Mouse (Mus musculus) MEL (cell line): ENCODE measurements around the gene Pou3f1.
A peak's percentile ranks its signal among the peaks of the same experiment; 100 is the strongest.

ENCODE experiments used
- CTCF ChIP-seq, 3 experiments: IDR thresholded peaks in 2 of 3; conservative IDR thresholded peaks in 1 of 3; 2 replicates each; pipeline ENCODE4 v1.5.1; 2011 to 2012; ENCODE audit warnings: low read length in 3 of 3, low read depth in 2 of 3, mild to moderate bottlenecking in 2 of 3, improper control_type of control experiment in 1 of 3, inconsistent platforms in 1 of 3, mixed read lengths in 1 of 3, moderate library complexity in 1 of 3; ENCODE audit not compliant: control insufficient read depth in 1 of 3, insufficient read depth in 1 of 3, poor library complexity in 1 of 3, severe bottlenecking in 1 of 3
- EP300 ChIP-seq, 2 experiments: IDR thresholded peaks; 2 replicates each; pipeline ENCODE4 v1.6.1; 2011; ENCODE audit warnings: improper control_type of control experiment in 2 of 2, low read length in 2 of 2, low read depth in 1 of 2, mild to moderate bottlenecking in 1 of 2
- GATA1 ChIP-seq: IDR thresholded peaks from 2 replicates; pipeline ENCODE4 v1.6.1; 2011; ENCODE audit warnings: low read depth, low read length, improper control_type of control experiment
- JUND ChIP-seq: IDR thresholded peaks from 2 replicates; pipeline ENCODE4 v1.6.1; 2011; ENCODE audit warnings: low read depth, mild to moderate bottlenecking, improper control_type of control experiment, low read length
- MXI1 ChIP-seq: IDR thresholded peaks from 2 replicates; pipeline ENCODE4 v1.6.1; 2011; ENCODE audit warnings: mild to moderate bottlenecking, low read depth, low read length, improper control_type of control experiment
- NELFE ChIP-seq: IDR thresholded peaks from 2 replicates; pipeline ENCODE4 v1.6.1; 2011; ENCODE audit warnings: low read depth, low read length, improper control_type of control experiment
- POLR2AphosphoS5 ChIP-seq: IDR thresholded peaks from 2 replicates; pipeline ENCODE4 v1.6.1; 2012; ENCODE audit warnings: low read depth, borderline replicate concordance, mild to moderate bottlenecking, inconsistent platforms, low read length, moderate library complexity, mixed read lengths
- TBP ChIP-seq: IDR thresholded peaks from 2 replicates; pipeline ENCODE4 v1.8.0; 2011; ENCODE audit warnings: low read depth, low read length, improper control_type of control experiment
- TCF12 ChIP-seq: IDR thresholded peaks from 2 replicates; pipeline ENCODE4 v1.6.1; 2014; ENCODE audit warnings: low read depth, mild to moderate bottlenecking, inconsistent platforms, low read length, improper control_type of control experiment, moderate library complexity

DNA sequence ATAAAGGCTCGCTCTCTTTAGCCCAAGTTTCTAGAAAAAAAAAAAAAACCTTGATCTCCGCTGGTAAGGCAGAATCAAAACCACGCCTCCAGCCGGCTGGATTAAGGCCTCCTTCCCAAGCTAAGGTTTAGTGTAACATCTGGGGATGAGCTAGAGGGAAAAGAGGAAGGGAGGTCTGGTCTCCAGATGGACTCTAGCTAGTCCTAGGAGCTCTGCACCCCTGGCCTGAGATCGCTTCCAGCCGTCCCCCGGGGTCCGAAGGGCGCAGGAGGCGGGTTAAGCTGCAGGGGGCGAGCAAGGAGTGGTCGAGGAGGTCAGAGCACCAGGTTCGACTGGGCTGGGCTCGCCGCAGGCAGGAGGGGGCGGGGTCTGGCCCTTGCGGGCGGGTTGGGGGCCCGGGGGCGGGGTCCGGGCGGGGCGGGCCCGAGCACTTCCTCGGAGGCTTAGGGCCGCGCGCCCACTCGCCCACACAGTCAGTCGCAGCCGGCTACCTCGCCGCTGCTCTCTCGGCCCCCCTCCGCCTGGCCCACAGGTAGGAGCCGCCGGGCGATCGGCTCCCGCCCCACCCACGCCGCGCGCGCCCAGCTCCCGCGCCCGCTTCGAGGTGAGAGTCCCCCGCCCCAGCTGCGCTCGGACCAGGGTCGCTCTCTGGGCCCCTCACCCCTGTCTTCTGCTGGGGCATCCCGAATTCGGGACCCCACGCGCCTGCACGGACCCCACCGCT is 43.8 kb downstream of the Pou3f1 start, which contains the start of gene Fhl3:
- TF ChIP-seq JUND (no peak), CTCF (IDR thresholded peaks at IDR 0.05 in 2 of 3, conservative IDR thresholded peaks at IDR 0.05 in 1 of 3; ENCODE audit: control insufficient read depth in 1 of 3, insufficient read depth in 1 of 3, low read depth in 2 of 3, low read length in 3 of 3, poor library complexity in 1 of 3, severe bottlenecking in 1 of 3) (no peak), EP300 (IDR thresholded peaks at IDR 0.05; ENCODE audit: low read depth in 1 of 2, low read length in 2 of 2) (no peak), MXI1 (no peak; the same call in 1 of the 2 replicates), GATA1 (no peak), TCF12 (no peak), NELFE (peak; percentile 66), TBP (no peak), POLR2AphosphoS5 (no peak)
